Mouse (Mus musculus): ENCODE data around the gene Apba2. TPM values are rescaled to one million over a fixed set of nuclear protein-coding genes. Genes with fewer than 3 reads are reported as not detected.

The Apba2 gene
- polyA plus RNA-seq, 1 experiment: not detected

GRCm38 (mm10) chr7:64574144-64574543 is 72.6 kb downstream of the Apba2 start:
- 88% methylated on average over 16 of the region's 16 CpGs for WGBS
- H3K4me1 ChIP-seq (ENCODE audit: control insufficient read depth, insufficient read depth, low read length): peaks cover 3% of the 10 kb centered on the region
- no peak overlapping the region for H3K4me3 ChIP-seq (ENCODE audit: insufficient read depth, low read depth, low read length)
- H3K27ac ChIP-seq (ENCODE audit: insufficient read depth, low read depth, low read length): no peak overlapping the region
- TF ChIP-seq POLR2A (IDR thresholded peaks at IDR 0.05; ENCODE audit: insufficient read depth, low read depth, low read length): no peak

GRCm38 (mm10) chr7:64576519-64576951 is 75.0 kb downstream of the Apba2 start:
- 10% methylated on average over 1 of the region's 1 CpGs for WGBS
- no peak overlapping the region for H3K4me3 ChIP-seq (ENCODE audit: insufficient read depth, low read depth, low read length)
- peaks cover 3% of the 10 kb centered on the region for H3K4me1 ChIP-seq (ENCODE audit: control insufficient read depth, insufficient read depth, low read length)
- TF ChIP-seq POLR2A (IDR thresholded peaks at IDR 0.05; ENCODE audit: insufficient read depth, low read depth, low read length): no peak
- no peak for TF ChIP-seq CTCF (IDR thresholded peaks at IDR 0.05; ENCODE audit: insufficient read depth, low read depth, low read length)
- no peak overlapping the region for H3K27ac ChIP-seq (ENCODE audit: insufficient read depth, low read depth, low read length)

GRCm38 (mm10) chr7:64578176-64578575 is 76.7 kb downstream of the Apba2 start:
- peaks cover 9% of the 10 kb centered on the region for H3K4me1 ChIP-seq (ENCODE audit: control insufficient read depth, insufficient read depth, low read length)

DNA sequence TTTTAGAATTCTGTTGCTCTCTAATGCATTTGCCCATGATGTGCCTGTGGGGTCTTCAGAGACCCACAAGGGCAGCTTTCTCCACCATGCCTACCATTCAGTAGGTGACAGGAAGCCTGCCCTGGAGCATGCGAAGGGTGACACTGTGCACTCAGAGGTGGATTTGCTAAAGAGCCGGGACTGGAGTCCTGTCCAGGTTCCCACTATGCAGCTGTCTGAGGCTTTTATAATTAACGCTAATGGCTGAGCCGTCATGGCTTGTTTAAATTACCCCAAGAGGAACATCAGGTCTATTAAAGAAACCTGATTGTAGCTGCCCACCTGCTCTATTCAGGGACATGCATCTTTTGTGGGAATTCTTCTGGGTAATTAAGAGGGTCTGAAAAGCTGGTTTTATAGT is 78.4 kb downstream of the Apba2 start:
- no peak for TF ChIP-seq CTCF (IDR thresholded peaks at IDR 0.05; ENCODE audit: insufficient read depth, low read depth, low read length)
- TF ChIP-seq POLR2A (IDR thresholded peaks at IDR 0.05; ENCODE audit: insufficient read depth, low read depth, low read length): no peak
- H3K4me3 ChIP-seq (ENCODE audit: insufficient read depth, low read depth, low read length): no peak overlapping the region
- 62% methylated on average over 4 of the region's 4 CpGs for WGBS
- no peak overlapping the region for H3K27ac ChIP-seq (ENCODE audit: insufficient read depth, low read depth, low read length)
- peaks cover 10% of the 10 kb centered on the region for H3K4me1 ChIP-seq (ENCODE audit: control insufficient read depth, insufficient read depth, low read length)

More at GRCm38 (mm10) chr7:64578176-64578575, 76.7 kb downstream of the Apba2 start:
- 94% methylated on average over 6 of the region's 6 CpGs for WGBS
- H3K27ac ChIP-seq (ENCODE audit: insufficient read depth, low read depth, low read length): no peak overlapping the region
- no peak overlapping the region for H3K4me3 ChIP-seq (ENCODE audit: insufficient read depth, low read depth, low read length)
- TF ChIP-seq CTCF (IDR thresholded peaks at IDR 0.05; ENCODE audit: insufficient read depth, low read depth, low read length) (no peak), POLR2A (IDR thresholded peaks at IDR 0.05; ENCODE audit: insufficient read depth, low read depth, low read length) (no peak)

GRCm38 (mm10) chr7:64580293-64580692 is 78.8 kb downstream of the Apba2 start:
- Histone ChIP-seq H3K4me1 (ENCODE audit: control insufficient read depth, insufficient read depth, low read length) (peaks cover 10% of the 10 kb centered on the region), H3K4me3 (ENCODE audit: insufficient read depth, low read depth, low read length) (no peak overlapping the region), H3K27ac (ENCODE audit: insufficient read depth, low read depth, low read length) (no peak overlapping the region)
- TF ChIP-seq CTCF (IDR thresholded peaks at IDR 0.05; ENCODE audit: insufficient read depth, low read depth, low read length) (no peak), POLR2A (IDR thresholded peaks at IDR 0.05; ENCODE audit: insufficient read depth, low read depth, low read length) (no peak)
- 76% methylated on average over 4 of the region's 4 CpGs for WGBS

DNA sequence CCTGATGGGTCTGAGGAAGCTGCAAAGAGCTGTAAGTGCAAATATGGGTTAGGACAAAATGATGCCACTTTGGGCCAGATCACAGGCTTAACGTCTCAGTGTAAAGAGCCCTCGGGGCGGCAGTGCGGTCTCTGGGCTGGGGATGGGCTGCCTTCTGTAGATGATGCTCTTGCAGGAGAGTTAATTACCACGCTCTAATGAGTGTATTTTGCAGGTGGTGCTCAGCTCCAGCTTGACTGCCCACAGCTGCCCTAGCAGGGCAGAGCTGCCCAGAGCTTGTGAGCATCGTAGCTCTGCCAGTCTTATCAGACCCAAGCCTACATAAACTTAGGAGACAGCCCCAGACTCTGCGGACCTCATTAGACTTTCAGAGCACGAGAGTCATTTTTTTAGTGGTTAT is 80.9 kb downstream of the Apba2 start:
- H3K27ac ChIP-seq (ENCODE audit: insufficient read depth, low read depth, low read length): no peak overlapping the region
- 77% methylated on average over 8 of the region's 8 CpGs for WGBS
- peaks cover 7% of the 10 kb centered on the region for H3K4me1 ChIP-seq (ENCODE audit: control insufficient read depth, insufficient read depth, low read length)
- TF ChIP-seq POLR2A (IDR thresholded peaks at IDR 0.05; ENCODE audit: insufficient read depth, low read depth, low read length) (no peak), CTCF (IDR thresholded peaks at IDR 0.05; ENCODE audit: insufficient read depth, low read depth, low read length) (no peak)
- no peak overlapping the region for H3K4me3 ChIP-seq (ENCODE audit: insufficient read depth, low read depth, low read length)

GRCm38 (mm10) chr7:64583670-64584121 is 82.2 kb downstream of the Apba2 start:
- Histone ChIP-seq H3K4me1 (ENCODE audit: control insufficient read depth, insufficient read depth, low read length) (peaks cover 10% of the 10 kb centered on the region), H3K27ac (ENCODE audit: insufficient read depth, low read depth, low read length) (no peak overlapping the region), H3K4me3 (ENCODE audit: insufficient read depth, low read depth, low read length) (no peak overlapping the region)
- TF ChIP-seq CTCF (IDR thresholded peaks at IDR 0.05; ENCODE audit: insufficient read depth, low read depth, low read length) (no peak), POLR2A (IDR thresholded peaks at IDR 0.05; ENCODE audit: insufficient read depth, low read depth, low read length) (no peak)
- WGBS: 58% methylated on average over 6 of the region's 6 CpGs

DNA sequence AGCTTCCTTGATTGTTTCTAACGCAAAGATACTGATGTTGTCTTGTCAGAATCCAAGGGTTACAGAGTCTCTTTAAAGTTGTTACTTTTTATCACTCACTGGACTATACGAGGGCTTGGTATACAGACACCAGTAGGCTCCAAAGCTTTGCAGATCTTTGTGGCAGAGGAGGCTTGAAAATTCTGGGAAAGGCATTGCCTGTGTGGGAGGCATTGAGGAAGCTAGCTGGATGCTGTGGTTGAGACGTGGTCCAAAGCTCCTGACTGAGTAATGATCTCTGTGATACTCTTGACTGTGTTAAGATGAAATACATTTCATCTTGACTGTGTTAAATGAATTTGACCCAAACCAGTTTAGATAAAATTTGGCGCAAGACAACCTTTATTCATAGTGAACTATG is 84.6 kb downstream of the Apba2 start:
- H3K4me3 ChIP-seq (ENCODE audit: insufficient read depth, low read depth, low read length): no peak overlapping the region
- no peak overlapping the region for H3K27ac ChIP-seq (ENCODE audit: insufficient read depth, low read depth, low read length)
- TF ChIP-seq POLR2A (IDR thresholded peaks at IDR 0.05; ENCODE audit: insufficient read depth, low read depth, low read length): no peak
- peaks cover 11% of the 10 kb centered on the region for H3K4me1 ChIP-seq (ENCODE audit: control insufficient read depth, insufficient read depth, low read length)
- WGBS: 82% methylated on average over 4 of the region's 4 CpGs

DNA sequence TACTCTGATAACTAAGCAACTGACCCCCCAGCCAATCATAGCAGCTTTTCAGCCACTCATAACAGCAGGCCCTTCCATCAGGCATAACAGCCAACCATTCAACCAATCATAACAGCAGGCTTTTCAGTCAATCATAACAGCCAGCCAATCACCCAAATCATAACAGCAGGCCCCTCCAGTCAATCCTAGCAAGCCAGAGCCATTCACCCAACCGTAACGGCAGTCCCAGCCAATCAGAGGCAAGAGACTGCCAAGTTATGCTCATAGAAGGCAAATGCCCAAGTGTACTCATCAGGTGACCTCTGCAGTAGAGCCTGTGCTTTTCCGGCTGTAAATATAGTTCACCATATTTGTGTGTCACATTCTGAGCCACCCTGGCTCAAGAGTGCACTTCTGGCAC is 85.1 kb downstream of the Apba2 start:
- no peak overlapping the region for H3K4me3 ChIP-seq (ENCODE audit: insufficient read depth, low read depth, low read length)
- no peak overlapping the region for H3K27ac ChIP-seq (ENCODE audit: insufficient read depth, low read depth, low read length)
- WGBS: 85% methylated on average over 3 of the region's 3 CpGs
- TF ChIP-seq POLR2A (IDR thresholded peaks at IDR 0.05; ENCODE audit: insufficient read depth, low read depth, low read length) (no peak), CTCF (IDR thresholded peaks at IDR 0.05; ENCODE audit: insufficient read depth, low read depth, low read length) (no peak)
- H3K4me1 ChIP-seq (ENCODE audit: control insufficient read depth, insufficient read depth, low read length): peaks cover 11% of the 10 kb centered on the region

All from olfactory bulb, adult 2 months (tissue).